Mouse (Mus musculus) midbrain, embryonic 14.5 days (tissue): ENCODE results near the gene Depp1. TPM values are rescaled to one million over a fixed set of nuclear protein-coding genes. Genes with fewer than 3 reads are reported as not detected.

Experiments
- ATAC-seq: fragments of 200-750 bp; cut with Nextera tagmentation; 2 replicates; pipeline ENCODE4 v1.8.0; 2017; ENCODE audit warnings: moderate number of reproducible peaks, moderate library complexity; ENCODE audit not compliant: low FRiP score, low TSS enrichment
- DNase-seq: peaks from one replicate; pipeline ENCODE4 v3.0.0-alpha.2; 2015
- H3K27ac ChIP-seq: fragments of 300-500 bp; sonication (generic); replicated peaks from 2 replicates; pipeline ENCODE4 v1.5.1; 2014; ENCODE audit warnings: mild to moderate bottlenecking, low read depth, low read length, moderate library complexity
- H3K27me3 ChIP-seq: fragments of 300-500 bp; sonication (generic); 2 replicates; pipeline ENCODE4 v1.6.1; 2014; ENCODE audit warnings: low read length, control low read depth, mixed read lengths; ENCODE audit not compliant: control insufficient read depth, insufficient read depth
- H3K36me3 ChIP-seq: fragments of 300-500 bp; sonication (generic); 2 replicates; pipeline ENCODE4 v1.6.1; 2014; ENCODE audit warnings: low read length, control low read depth; ENCODE audit not compliant: control insufficient read depth, insufficient read depth
- H3K4me1 ChIP-seq: fragments of 300-500 bp; sonication (generic); 2 replicates; pipeline ENCODE4 v1.6.1; 2014; ENCODE audit warnings: mild to moderate bottlenecking, antibody characterized with exemption, low read length, control low read depth; ENCODE audit not compliant: control insufficient read depth, insufficient read depth
- H3K4me2 ChIP-seq: fragments of 300-500 bp; sonication (generic); 2 replicates; pipeline ENCODE4 v1.6.1; 2014; ENCODE audit warnings: mild to moderate bottlenecking, low read length, moderate library complexity
- H3K4me3 ChIP-seq: fragments of 300-500 bp; sonication (generic); replicated peaks from 2 replicates; pipeline ENCODE4 v1.5.1; 2014; ENCODE audit warnings: low read depth, low read length
- H3K9ac ChIP-seq: fragments of 300-500 bp; sonication (generic); replicated peaks from 2 replicates; pipeline ENCODE4 v1.6.1; 2014; ENCODE audit warnings: mild to moderate bottlenecking, low read length, moderate library complexity
- H3K9me3 ChIP-seq: fragments of 300-500 bp; sonication (generic); 2 replicates; pipeline ENCODE4 v1.6.1; 2016; ENCODE audit warnings: low read length, control low read depth, mixed read lengths; ENCODE audit not compliant: control insufficient read depth
- WGBS: fragments of 180-500 bp; shearing (Covaris S2); extraction: QIAGEN DNeasy Blood & Tissue Kit; methylation state at CpG from one replicate; pipeline ENCODE4 v1.1.7; 2014; 5-methylcytosine and 5-hydroxymethylcytosine counted together
- polyA plus RNA-seq: library from polyadenylated mRNA; unstranded; fragments of >200 nt; fragmentation: Nextera tagmentation; extraction: Ambion mirVana; gene quantifications from 2 replicates; pipeline ENCODE4 v1.2.1, GENCODE M21; 2014

Depp1 gene
- polyA plus RNA-seq, 1 experiment from 2014 or later = 7.3 TPM

GRCm38 (mm10) chr6:116642942-116643341, 7.5 kb upstream of the Depp1 start:
- no peak for ATAC-seq
- H3K27ac ChIP-seq = no peak overlapping the region
- H3K4me2 ChIP-seq = no peak overlapping the region
- H3K27me3 ChIP-seq = no peaks in the 10 kb centered on the region
- WGBS = 88% methylated on average over 11 of the region's 11 CpGs
- no peaks in the 10 kb centered on the region for H3K4me1 ChIP-seq
- no peaks in the 10 kb centered on the region for H3K9me3 ChIP-seq
- DNase-seq = no peak
- H3K4me3 ChIP-seq = no peak overlapping the region
- H3K9ac ChIP-seq = no peak overlapping the region
- no peaks in the 10 kb centered on the region for H3K36me3 ChIP-seq

DNA sequence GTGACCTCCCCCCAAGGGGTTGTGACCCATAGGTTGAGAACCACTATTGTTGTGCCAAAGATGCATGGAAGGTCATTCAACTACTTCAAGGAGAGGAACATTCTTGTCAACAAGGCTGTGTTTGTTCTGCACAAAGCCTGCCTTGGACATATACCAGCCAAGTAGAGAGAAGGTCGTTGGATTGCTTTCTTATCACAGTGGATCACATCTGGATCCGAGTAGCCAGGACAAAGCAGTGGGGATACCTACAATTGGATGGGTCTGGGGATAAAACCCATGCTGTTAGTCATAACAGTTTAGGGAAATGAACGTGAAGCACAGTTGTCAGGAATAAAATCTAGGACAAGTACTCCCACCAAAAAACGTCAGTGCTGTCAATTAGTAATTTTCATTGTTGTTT, 6.5 kb upstream of the Depp1 start:
- 70% methylated on average over 4 of the region's 4 CpGs for WGBS

DNA sequence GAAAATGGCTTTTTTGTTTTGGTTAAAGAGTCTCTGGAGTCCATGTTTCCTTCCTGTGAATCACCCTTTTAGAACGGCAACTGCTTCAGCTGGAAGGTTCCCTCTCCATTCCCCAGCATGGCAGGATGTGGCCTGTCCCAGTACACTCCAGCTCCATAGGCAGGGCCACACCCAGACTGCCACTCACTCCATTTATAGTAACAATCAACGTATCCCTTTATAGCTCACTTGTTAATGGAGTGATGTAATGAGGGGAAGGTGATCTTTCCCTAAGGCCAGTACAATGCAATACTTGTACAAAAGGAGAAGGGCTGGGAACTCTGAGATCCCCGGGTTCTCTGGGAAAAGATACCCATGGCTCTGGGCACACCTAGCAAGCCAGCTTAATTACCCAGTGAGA, 6.1 kb upstream of the Depp1 start:
- H3K4me2 ChIP-seq = no peak overlapping the region
- ATAC-seq (no peak), DNase-seq (no peak)
- no peaks in the 10 kb centered on the region for H3K9me3 ChIP-seq
- H3K27me3 ChIP-seq = no peaks in the 10 kb centered on the region
- H3K4me3 ChIP-seq = no peak overlapping the region
- H3K36me3 ChIP-seq = no peaks in the 10 kb centered on the region
- no peak overlapping the region for H3K9ac ChIP-seq
- no peaks in the 10 kb centered on the region for H3K4me1 ChIP-seq
- H3K27ac ChIP-seq = no peak overlapping the region
- 89% methylated on average over 3 of the region's 3 CpGs for WGBS

More for the DNA sequence above, 6.5 kb upstream of the Depp1 start:
- no peak overlapping the region for H3K27ac ChIP-seq
- no peaks in the 10 kb centered on the region for H3K36me3 ChIP-seq
- no peak overlapping the region for H3K4me3 ChIP-seq
- H3K4me1 ChIP-seq = no peaks in the 10 kb centered on the region
- H3K27me3 ChIP-seq = no peaks in the 10 kb centered on the region
- H3K9me3 ChIP-seq = no peaks in the 10 kb centered on the region
- ATAC-seq (no peak), DNase-seq (no peak)
- no peak overlapping the region for H3K4me2 ChIP-seq
- H3K9ac ChIP-seq = no peak overlapping the region

DNA sequence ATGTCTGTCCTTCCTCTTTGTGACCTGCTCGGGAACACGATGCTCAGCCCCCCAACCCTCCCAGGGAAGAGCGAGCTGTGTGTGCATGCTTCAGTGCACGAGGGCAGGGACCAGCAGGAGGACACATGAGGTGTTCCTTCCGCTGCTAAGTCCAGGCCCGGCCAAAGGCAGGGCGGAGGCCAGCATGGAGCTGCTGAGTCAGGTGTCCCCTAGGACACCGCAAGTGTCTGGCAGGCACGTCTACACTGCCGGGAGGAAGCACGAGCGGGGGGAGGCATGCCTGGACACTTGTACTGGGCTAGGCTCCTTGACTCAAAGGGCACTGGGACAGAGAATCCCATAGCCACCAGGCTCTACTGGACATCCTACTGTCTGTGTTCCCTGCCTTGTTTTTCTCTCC, 2.6 kb upstream of the Depp1 start:
- H3K27me3 ChIP-seq = no peaks in the 10 kb centered on the region
- H3K9ac ChIP-seq = no peak overlapping the region
- no peak for ATAC-seq
- H3K27ac ChIP-seq = no peak overlapping the region
- no peaks in the 10 kb centered on the region for H3K9me3 ChIP-seq
- DNase-seq = no peak
- no peaks in the 10 kb centered on the region for H3K36me3 ChIP-seq
- WGBS = 77% methylated on average over 12 of the region's 12 CpGs
- H3K4me3 ChIP-seq = no peak overlapping the region
- H3K4me2 ChIP-seq = no peak overlapping the region
- H3K4me1 ChIP-seq = no peaks in the 10 kb centered on the region

- H3K4me1 ChIP-seq = no peaks in the 10 kb centered on the region
- 98% methylated on average over 7 of the region's 7 CpGs for WGBS
- H3K9me3 ChIP-seq = no peaks in the 10 kb centered on the region
- H3K4me2 ChIP-seq = no peak overlapping the region
- H3K27ac ChIP-seq = no peak overlapping the region
- ATAC-seq (no peak), DNase-seq (no peak)
- H3K27me3 ChIP-seq = no peaks in the 10 kb centered on the region
- no peaks in the 10 kb centered on the region for H3K36me3 ChIP-seq
- H3K4me3 ChIP-seq = no peak overlapping the region
- no peak overlapping the region for H3K9ac ChIP-seq
Observed at GRCm38 (mm10) chr6:116649811-116650210, 598 bp upstream of the Depp1 start.

DNA sequence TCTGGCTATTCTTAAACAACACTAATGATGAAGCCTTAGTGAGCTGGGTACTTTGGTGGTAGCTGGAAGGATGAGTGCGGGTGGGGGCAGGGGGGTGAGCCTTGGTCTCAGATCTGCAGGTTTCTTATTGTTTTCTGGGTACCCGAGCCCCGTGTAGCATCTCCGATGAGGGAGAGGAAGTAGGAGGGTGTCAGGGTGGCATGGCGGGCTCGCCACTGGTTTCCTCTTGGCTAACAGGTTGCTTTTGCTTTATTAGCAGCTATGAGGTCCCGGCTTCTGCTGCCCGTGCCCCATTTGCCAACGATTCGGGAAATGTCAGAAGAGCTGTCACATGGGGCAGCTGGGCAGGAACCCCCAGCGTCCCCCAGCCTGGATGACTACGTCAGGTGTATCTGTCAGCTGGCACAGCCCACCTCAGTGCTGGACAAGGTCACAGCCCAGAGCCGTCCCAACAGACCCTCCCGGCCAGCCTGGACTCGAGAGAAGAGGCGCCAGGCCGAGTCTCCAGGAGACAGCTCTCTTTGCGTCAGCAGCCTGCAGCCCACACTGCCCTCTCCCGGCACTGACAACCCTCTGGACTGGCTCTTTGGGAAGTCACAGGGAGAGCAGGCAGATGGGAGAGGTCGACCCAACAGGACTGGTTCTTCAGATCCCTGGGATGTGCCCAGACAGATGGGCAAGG, 1.2 kb downstream of the Depp1 start:
- ATAC-seq (no peak), DNase-seq (no peak)
- WGBS = 80% methylated on average over 20 of the region's 20 CpGs
- Histone ChIP-seq H3K4me3 (no peak overlapping the region), H3K4me2 (no peak overlapping the region), H3K27ac (no peak overlapping the region), H3K27me3 (no peaks in the 10 kb centered on the region), H3K9ac (0 out of 2 replicates have a peak overlapping the region, but pooled peaks have one; percentile 2), H3K4me1 (no peaks in the 10 kb centered on the region), H3K9me3 (no peaks in the 10 kb centered on the region), H3K36me3 (no peaks in the 10 kb centered on the region)

DNA sequence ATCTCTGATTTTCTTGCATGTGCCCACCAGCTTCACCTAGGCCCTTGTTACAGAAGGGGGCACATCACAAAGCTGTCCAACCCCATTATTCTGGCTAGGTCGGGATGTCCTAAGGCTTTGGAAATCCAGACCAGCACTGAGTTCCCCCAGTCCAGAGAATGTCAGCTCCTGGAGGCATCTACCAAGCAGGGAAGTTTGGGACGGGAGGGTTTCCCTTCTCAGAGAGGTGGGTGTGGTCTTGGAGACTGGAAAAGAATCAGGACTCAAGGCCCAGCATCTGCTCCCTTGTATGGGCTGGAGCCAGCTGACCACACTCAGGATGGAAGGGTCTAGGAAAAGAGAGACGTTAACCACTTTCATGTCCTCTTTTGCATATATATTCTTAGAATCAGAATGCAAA, 2.8 kb downstream of the Depp1 start:
- Histone ChIP-seq H3K36me3 (no peaks in the 10 kb centered on the region), H3K9ac (no peak overlapping the region), H3K4me2 (no peak overlapping the region), H3K4me1 (no peaks in the 10 kb centered on the region), H3K4me3 (no peak overlapping the region), H3K9me3 (no peaks in the 10 kb centered on the region), H3K27me3 (no peaks in the 10 kb centered on the region), H3K27ac (no peak overlapping the region)
- ATAC-seq = no peak
- DNase-seq = no peak
- WGBS = 79% methylated on average over 3 of the region's 3 CpGs

DNA sequence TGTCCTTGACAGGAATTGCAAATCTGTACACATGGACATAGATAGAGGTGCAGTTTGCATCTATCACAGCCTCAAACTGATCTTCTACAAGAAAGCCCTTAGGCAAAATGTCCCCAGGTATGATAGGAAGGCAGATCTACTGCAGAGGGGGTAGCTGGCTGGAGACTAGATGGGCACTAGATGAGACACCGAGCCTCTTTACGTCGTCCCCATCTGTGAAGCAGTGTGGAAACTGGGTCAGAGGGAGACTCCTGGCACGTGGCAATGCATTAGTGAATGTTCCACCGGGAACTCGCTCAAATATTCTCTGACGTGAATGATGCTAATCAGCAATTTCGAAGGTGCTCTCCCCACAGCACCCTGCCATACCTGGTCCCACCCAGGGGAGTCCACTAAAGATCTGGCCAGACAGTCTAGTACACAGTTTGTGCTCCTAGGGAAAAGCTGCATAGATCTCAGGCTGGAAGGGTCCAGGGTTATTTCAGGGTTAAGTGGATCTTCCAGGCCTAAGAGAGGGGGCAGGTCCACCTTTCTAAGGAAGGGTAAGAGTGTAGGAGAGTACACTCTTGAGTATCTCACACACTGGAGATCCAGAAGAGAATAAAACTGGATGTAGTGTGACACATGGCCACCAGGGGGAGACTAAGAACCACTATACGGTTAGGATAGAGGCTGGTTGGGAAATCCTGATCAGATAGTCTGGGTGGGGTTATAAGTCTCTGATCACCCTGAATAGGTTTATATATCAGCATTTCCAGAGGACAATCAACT, 3.5 kb downstream of the Depp1 start:
- no peaks in the 10 kb centered on the region for H3K27me3 ChIP-seq
- DNase-seq (peak; percentile 93), ATAC-seq (peak; percentile 54; the same call in 1 of the 2 replicates)
- no peaks in the 10 kb centered on the region for H3K36me3 ChIP-seq
- H3K4me1 ChIP-seq = no peaks in the 10 kb centered on the region
- no peak overlapping the region for H3K9ac ChIP-seq
- no peak overlapping the region for H3K4me3 ChIP-seq
- no peaks in the 10 kb centered on the region for H3K9me3 ChIP-seq
- no peak overlapping the region for H3K27ac ChIP-seq
- H3K4me2 ChIP-seq = no peak overlapping the region
- 62% methylated on average over 9 of the region's 9 CpGs for WGBS

GRCm38 (mm10) chr6:116663364-116663763, 13.0 kb downstream of the Depp1 start:
- H3K9me3 ChIP-seq = no peaks in the 10 kb centered on the region
- no peaks in the 10 kb centered on the region for H3K36me3 ChIP-seq
- no peaks in the 10 kb centered on the region for H3K27me3 ChIP-seq
- ATAC-seq (no peak), DNase-seq (no peak)
- no peak overlapping the region for H3K4me2 ChIP-seq
- H3K27ac ChIP-seq = no peak overlapping the region
- WGBS = 87% methylated on average over 2 of the region's 2 CpGs
- H3K4me3 ChIP-seq = no peak overlapping the region
- H3K9ac ChIP-seq = no peak overlapping the region
- H3K4me1 ChIP-seq = no peaks in the 10 kb centered on the region
